Mouse (Mus musculus) forebrain, embryonic 14.5 days (tissue): ENCODE measurements at regions not wholly inside any gene's neighbourhood (a gene's known extent, or its start where the extent isn't known, plus 50 kb on each side); places are given as distances from the start of the nearest gene placed in this dataset.

Experiments
- ATAC-seq: fragments of 200-750 bp; cut with Nextera tagmentation; 2 replicates; pipeline ENCODE4 v1.8.0; 2017; ENCODE audit warnings: mild to moderate bottlenecking, moderate library complexity
- DNase-seq: peaks from one replicate; pipeline ENCODE4 v3.0.0-alpha.2; 2015; ENCODE audit warnings: low spot score
- H3K27ac ChIP-seq: fragments of 300-500 bp; sonication (generic); 2 replicates; pipeline ENCODE4 v1.5.1; 2014; ENCODE audit warnings: low read depth, mild to moderate bottlenecking, control low read depth, low read length, moderate library complexity
- H3K27me3 ChIP-seq: fragments of 300-500 bp; sonication (generic); replicated peaks from 2 replicates; pipeline ENCODE4 v1.6.1; 2014; ENCODE audit warnings: low read length, control low read depth, mixed read lengths; ENCODE audit not compliant: control insufficient read depth, insufficient read depth
- H3K36me3 ChIP-seq: fragments of 300-500 bp; sonication (generic); 2 replicates; pipeline ENCODE4 v1.6.1; 2014; ENCODE audit warnings: low read length, control low read depth; ENCODE audit not compliant: control insufficient read depth, insufficient read depth
- H3K4me1 ChIP-seq: fragments of 300-500 bp; sonication (generic); 2 replicates; pipeline ENCODE4 v1.6.1; 2014; ENCODE audit warnings: antibody characterized with exemption, low read length, control low read depth; ENCODE audit not compliant: control insufficient read depth, insufficient read depth
- H3K4me2 ChIP-seq: fragments of 300-500 bp; sonication (generic); 2 replicates; pipeline ENCODE4 v1.6.1; 2014; ENCODE audit warnings: mild to moderate bottlenecking, control low read depth, low read length
- H3K4me3 ChIP-seq: fragments of 300-500 bp; sonication (generic); 2 replicates; pipeline ENCODE4 v1.5.1; 2014; ENCODE audit warnings: low read depth, low read length, control low read depth
- H3K9ac ChIP-seq: fragments of 300-500 bp; sonication (generic); 2 replicates; pipeline ENCODE4 v1.6.1; 2014; ENCODE audit warnings: mild to moderate bottlenecking, low read length, control low read depth, moderate library complexity
- H3K9me3 ChIP-seq: fragments of 300-500 bp; sonication (generic); replicated peaks from 2 replicates; pipeline ENCODE4 v1.6.1; 2016; ENCODE audit warnings: low read length, control low read depth, mixed read lengths; ENCODE audit not compliant: control insufficient read depth
- whole genome bisulfite sequencing: fragments of 180-500 bp; shearing (Covaris S2); extraction: QIAGEN DNeasy Blood & Tissue Kit; methylation state at CpG from one replicate; pipeline ENCODE4 v1.1.7; 2014; 5-methylcytosine and 5-hydroxymethylcytosine counted together

- Histone ChIP-seq H3K27ac (no peak overlapping the region), H3K9me3 (no peaks in the 10 kb centered on the region), H3K4me3 (no peak overlapping the region), H3K27me3 (no peaks in the 10 kb centered on the region), H3K36me3 (no peaks in the 10 kb centered on the region), H3K4me1 (no peaks in the 10 kb centered on the region), H3K9ac (no peak overlapping the region), H3K4me2 (no peak overlapping the region)
- ATAC-seq: no peak
- DNase-seq: no peak
- 95% methylated on average over 3 of the region's 3 CpGs for WGBS
Measured at GRCm38 (mm10) chr6:50898792-50899191, 244.6 kb upstream of the Npvf start.

DNA sequence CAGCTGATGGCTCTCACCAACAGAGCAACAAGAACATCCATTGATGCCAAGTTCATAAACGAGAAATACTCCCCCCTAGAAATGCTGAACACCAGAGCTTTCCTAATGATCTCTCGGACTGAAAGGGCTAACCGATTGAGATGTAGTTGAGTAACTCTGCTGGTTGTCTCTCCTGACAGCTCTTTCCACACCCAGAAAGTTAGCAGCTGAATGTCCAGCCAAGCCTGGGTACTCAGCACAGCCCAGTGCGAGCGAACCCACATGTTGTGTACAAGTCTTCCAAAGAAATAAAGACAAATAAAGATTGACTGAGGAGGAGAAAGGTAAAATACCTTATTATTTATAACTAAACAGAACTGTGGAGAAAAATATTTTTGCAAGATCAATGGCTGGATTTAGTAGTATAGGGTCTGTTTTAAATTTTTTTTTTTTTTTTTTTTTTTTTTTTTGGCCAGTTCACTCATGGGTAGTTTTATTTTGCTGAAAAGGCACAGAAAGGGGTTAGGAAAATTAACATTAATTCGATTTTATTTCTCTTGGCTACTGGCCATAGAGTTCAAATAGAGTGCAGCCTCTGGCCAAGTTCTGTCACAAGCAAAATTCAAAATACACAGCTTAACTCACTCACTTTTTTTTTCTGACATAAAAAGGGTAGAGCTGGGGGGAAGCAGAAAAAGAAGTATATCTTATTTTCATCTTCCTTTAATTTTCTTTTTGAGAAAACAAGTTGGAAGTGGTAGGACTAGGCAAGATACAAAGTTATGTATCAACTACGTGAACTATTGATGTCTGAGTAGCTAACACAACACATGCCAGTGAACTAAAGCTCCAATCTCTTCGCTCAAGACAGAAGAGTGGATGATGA, 261.2 kb upstream of the Npvf start:
- no peak overlapping the region for H3K9ac ChIP-seq
- ATAC-seq (no peak), DNase-seq (no peak)
- H3K4me2 ChIP-seq: no peak overlapping the region
- no peaks in the 10 kb centered on the region for H3K9me3 ChIP-seq
- 79% methylated on average over 8 of the region's 8 CpGs for whole genome bisulfite sequencing
- no peaks in the 10 kb centered on the region for H3K36me3 ChIP-seq
- no peaks in the 10 kb centered on the region for H3K4me1 ChIP-seq
- H3K27me3 ChIP-seq: no peaks in the 10 kb centered on the region
- no peak overlapping the region for H3K27ac ChIP-seq
- no peak overlapping the region for H3K4me3 ChIP-seq

DNA sequence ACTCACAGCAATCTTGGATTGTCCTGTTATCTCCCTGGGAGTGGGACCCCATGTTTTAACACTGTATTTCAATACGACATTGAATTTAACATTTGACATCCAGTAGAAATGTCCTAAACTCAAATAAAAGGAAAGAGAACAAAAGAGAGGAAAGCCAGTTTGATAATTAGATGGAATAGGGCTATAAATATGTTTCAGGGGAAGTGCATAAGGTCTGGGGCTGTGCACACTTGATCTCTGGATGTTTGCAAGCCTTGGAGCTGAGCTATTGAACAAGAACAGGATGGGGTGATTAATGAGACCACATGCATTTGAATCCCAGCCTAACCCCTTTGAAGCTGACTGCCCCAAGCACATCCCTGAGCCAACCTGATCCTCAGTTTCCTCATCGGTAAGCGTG, 264.0 kb upstream of the Npvf start:
- H3K4me3 ChIP-seq: no peak overlapping the region
- H3K36me3 ChIP-seq: no peaks in the 10 kb centered on the region
- 84% methylated on average over 3 of the region's 3 CpGs for WGBS
- no peaks in the 10 kb centered on the region for H3K4me1 ChIP-seq
- no peak overlapping the region for H3K27ac ChIP-seq
- no peaks in the 10 kb centered on the region for H3K27me3 ChIP-seq
- DNase-seq: no peak
- H3K9me3 ChIP-seq: no peaks in the 10 kb centered on the region
- no peak overlapping the region for H3K9ac ChIP-seq
- no peak for ATAC-seq
- no peak overlapping the region for H3K4me2 ChIP-seq

DNA sequence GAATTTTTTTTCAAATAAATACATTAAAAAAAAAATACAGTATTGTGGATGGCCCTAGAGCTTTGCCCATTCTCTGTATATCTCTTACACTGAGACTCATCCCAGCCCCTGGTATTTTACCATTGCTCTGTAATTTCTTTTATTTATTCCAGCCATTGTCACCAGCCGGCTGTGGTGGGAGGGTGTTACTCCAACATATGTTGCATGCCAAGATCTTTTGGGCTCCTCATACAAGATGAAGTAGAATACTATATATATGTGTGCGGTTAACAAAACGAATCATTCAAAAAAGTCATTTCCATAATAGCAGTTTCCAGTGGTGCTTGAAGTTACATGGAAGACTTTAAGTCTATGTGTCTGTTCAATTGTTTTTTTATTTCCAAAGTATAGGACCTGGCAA, 268.0 kb upstream of the Npvf start:
- Histone ChIP-seq H3K27ac (no peak overlapping the region), H3K4me1 (peaks cover 6% of the 10 kb centered on the region), H3K9ac (no peak overlapping the region), H3K4me2 (no peak overlapping the region), H3K4me3 (no peak overlapping the region), H3K9me3 (no peaks in the 10 kb centered on the region), H3K27me3 (no peaks in the 10 kb centered on the region), H3K36me3 (no peaks in the 10 kb centered on the region)
- ATAC-seq (no peak), DNase-seq (no peak)
- 87% methylated on average over 3 of the region's 3 CpGs for WGBS

- H3K36me3 ChIP-seq: no peaks in the 10 kb centered on the region
- no peak overlapping the region for H3K9ac ChIP-seq
- no peak for DNase-seq
- WGBS: 52% methylated on average over 5 of the region's 5 CpGs
- H3K27ac ChIP-seq: no peak overlapping the region
- peaks cover 6% of the 10 kb centered on the region for H3K4me1 ChIP-seq
- H3K27me3 ChIP-seq: no peaks in the 10 kb centered on the region
- H3K9me3 ChIP-seq: no peaks in the 10 kb centered on the region
- H3K4me2 ChIP-seq: no peak overlapping the region
- ATAC-seq: no peak
- H3K4me3 ChIP-seq: no peak overlapping the region
Measured at GRCm38 (mm10) chr6:50924571-50924970, 270.3 kb upstream of the Npvf start.

- Histone ChIP-seq H3K27ac (no peak overlapping the region), H3K4me1 (peaks cover 6% of the 10 kb centered on the region), H3K27me3 (no peaks in the 10 kb centered on the region), H3K9me3 (no peaks in the 10 kb centered on the region), H3K4me2 (no peak overlapping the region), H3K4me3 (no peak overlapping the region), H3K9ac (no peak overlapping the region), H3K36me3 (no peaks in the 10 kb centered on the region)
- ATAC-seq (peak; percentile 40; the same call in 1 of the 2 replicates), DNase-seq (peak; percentile 65)
- WGBS: 12% methylated on average over 7 of the region's 7 CpGs
Measured at GRCm38 (mm10) chr6:50924998-50925397, 270.8 kb upstream of the Npvf start.

GRCm38 (mm10) chr6:50926313-50926712, 272.1 kb upstream of the Npvf start:
- Histone ChIP-seq H3K9me3 (no peaks in the 10 kb centered on the region), H3K27ac (no peak overlapping the region), H3K4me1 (peaks cover 6% of the 10 kb centered on the region), H3K4me2 (no peak overlapping the region), H3K36me3 (no peaks in the 10 kb centered on the region), H3K4me3 (no peak overlapping the region), H3K27me3 (no peaks in the 10 kb centered on the region), H3K9ac (no peak overlapping the region)
- WGBS: 83% methylated on average over 1 of the region's 1 CpGs
- DNase-seq (no peak), ATAC-seq (no peak)

GRCm38 (mm10) chr6:50929503-50929902, 275.3 kb upstream of the Npvf start:
- Histone ChIP-seq H3K4me2 (no peak overlapping the region), H3K36me3 (no peaks in the 10 kb centered on the region), H3K4me3 (no peak overlapping the region), H3K9me3 (no peaks in the 10 kb centered on the region), H3K27me3 (no peaks in the 10 kb centered on the region), H3K4me1 (peaks cover 6% of the 10 kb centered on the region), H3K9ac (no peak overlapping the region), H3K27ac (no peak overlapping the region)
- 87% methylated on average over 9 of the region's 9 CpGs for WGBS
- ATAC-seq (no peak), DNase-seq (no peak)

GRCm38 (mm10) chr6:50933510-50933909, 279.3 kb upstream of the Npvf start:
- WGBS: 88% methylated on average over 6 of the region's 6 CpGs

More at GRCm38 (mm10) chr6:50933510-50933909, 279.3 kb upstream of the Npvf start:
- H3K4me2 ChIP-seq: no peak overlapping the region
- H3K27ac ChIP-seq: peak overlapping the region; percentile 2; the same call in 1 of the 2 replicates
- no peak for ATAC-seq
- peak; percentile 11 for DNase-seq
- no peak overlapping the region for H3K9ac ChIP-seq
- H3K9me3 ChIP-seq: no peaks in the 10 kb centered on the region
- no peak overlapping the region for H3K4me3 ChIP-seq
- H3K36me3 ChIP-seq: no peaks in the 10 kb centered on the region
- no peaks in the 10 kb centered on the region for H3K27me3 ChIP-seq
- H3K4me1 ChIP-seq: peaks cover 5% of the 10 kb centered on the region; the same call in 1 of the 2 replicates
